Mouse (Mus musculus): ENCODE data around the gene Car5a. TPM values are rescaled to one million over a fixed set of nuclear protein-coding genes. Genes with fewer than 3 reads are reported as not detected.
A peak's percentile ranks its signal among the peaks of the same experiment; 100 is the strongest.

Gene Car5a
- total and polyA plus RNA-seq, 3 experiments = 0.16 to 0.68 (median 0.57) TPM

GRCm38 (mm10) chr8:121907587-121908248 lies 37.0 kb downstream of the Car5a start, which contains the start of gene Slc7a5:
Gene Slc7a5, minus strand, starts transcription at chr8:121907694.
- Histone ChIP-seq H3K4me1 (ENCODE audit: insufficient read depth, low read depth, low read length) (peaks cover 78% of the 10 kb centered on the region), H3K27me3 (ENCODE audit: insufficient read depth, low read length) (no peaks in the 10 kb centered on the region), H3K4me3 (ENCODE audit: low read depth, low read length) (peak within 1 kb of the TSS; percentile 100), H3K36me3 (replicated peaks) (peaks cover 37% of the 10 kb centered on the region), H3K9me3 (replicated peaks) (no peaks in the 10 kb centered on the region)
- DNase-seq (ENCODE audit: low spot score) (peak; percentile 92), ATAC-seq (ENCODE audit: extremely low read depth, insufficient number of reproducible peaks, low FRiP score, poor library complexity, severe bottlenecking) (peak; percentile 69)
- TF ChIP-seq CTCF (IDR thresholded peaks at IDR 0.05; ENCODE audit: low read depth, low read length) (no peak), GATA2 (IDR thresholded peaks at IDR 0.05; ENCODE audit: borderline replicate concordance, low read depth, low read length) (no peak), GATA1 (IDR thresholded peaks at IDR 0.05; ENCODE audit: borderline replicate concordance, low read length) (no peak), POLR2AphosphoS5 (IDR thresholded peaks at IDR 0.05; ENCODE audit: insufficient replicate concordance, low read depth, low read length) (no peak), TAL1 (conservative IDR thresholded peaks at IDR 0.05; ENCODE audit: low read depth, low read length) (no peak; the same call in 1 of the 2 replicates)

DNA sequence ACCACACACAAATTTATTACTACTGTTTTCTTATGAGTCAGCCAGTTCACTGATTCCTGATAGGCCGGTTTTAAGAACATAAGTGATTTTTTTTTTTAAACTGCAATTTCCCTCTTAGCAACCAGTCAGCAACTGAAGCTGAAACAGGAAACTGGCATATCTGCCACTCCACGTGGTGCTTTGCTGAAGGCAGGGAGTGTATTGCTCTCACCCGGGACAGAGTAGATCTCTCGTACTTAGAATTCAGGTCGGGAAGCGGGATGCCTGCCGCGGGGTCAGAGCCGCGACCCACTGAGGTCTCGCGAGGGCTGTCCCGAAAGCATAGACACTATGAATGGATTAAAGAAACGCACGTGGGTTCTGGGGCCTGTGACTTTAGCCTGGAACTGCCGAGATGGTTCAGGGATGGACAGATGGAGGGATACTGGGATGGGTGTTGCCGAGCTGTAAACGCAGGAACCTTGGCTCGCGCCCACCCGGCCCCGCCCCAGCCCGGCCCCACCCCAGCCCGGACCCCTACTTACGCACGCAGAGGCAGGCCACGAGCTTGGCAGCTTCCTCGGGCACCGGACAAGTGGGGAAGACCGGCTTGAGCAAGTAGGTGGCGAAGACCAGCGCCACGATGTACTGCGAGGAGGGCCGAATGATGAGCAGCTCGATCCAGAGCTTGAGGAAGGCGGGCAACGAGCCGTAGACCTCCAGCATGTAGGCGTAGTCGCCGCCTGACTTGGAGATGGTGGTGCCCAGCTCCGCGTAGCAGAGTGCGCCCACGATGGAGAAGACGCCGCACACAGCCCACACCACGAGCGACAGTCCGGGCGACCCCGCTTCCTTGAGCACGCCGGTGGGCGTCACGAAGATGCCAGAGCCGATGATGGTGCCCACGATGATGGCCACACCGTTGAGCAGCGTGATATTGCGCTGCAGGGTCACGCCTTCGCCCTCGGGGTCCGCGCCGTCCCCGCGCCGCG lies 37.9 kb downstream of the Car5a start:
- H3K27me3 ChIP-seq (ENCODE audit: insufficient read depth, low read length) = no peaks in the 10 kb centered on the region
- DNase-seq (ENCODE audit: low spot score) (peak; percentile 55), ATAC-seq (ENCODE audit: extremely low read depth, insufficient number of reproducible peaks, low FRiP score, poor library complexity, severe bottlenecking) (peak; percentile 6; the same call in 1 of the 2 replicates)
- peak overlapping the region; percentile 100 for H3K4me3 ChIP-seq (ENCODE audit: low read depth, low read length)
- peaks cover 46% of the 10 kb centered on the region for H3K36me3 ChIP-seq (replicated peaks)
- TF ChIP-seq TAL1 (conservative IDR thresholded peaks at IDR 0.05; ENCODE audit: low read depth, low read length) (no peak), POLR2AphosphoS5 (IDR thresholded peaks at IDR 0.05; ENCODE audit: insufficient replicate concordance, low read depth, low read length) (peak; percentile 89; the same call in 1 of the 2 replicates), GATA1 (IDR thresholded peaks at IDR 0.05; ENCODE audit: borderline replicate concordance, low read length) (no peak), CTCF (IDR thresholded peaks at IDR 0.05; ENCODE audit: low read depth, low read length) (no peak), GATA2 (IDR thresholded peaks at IDR 0.05; ENCODE audit: borderline replicate concordance, low read depth, low read length) (no peak)
- H3K4me1 ChIP-seq (ENCODE audit: insufficient read depth, low read depth, low read length) = peaks cover 87% of the 10 kb centered on the region
- H3K9me3 ChIP-seq (replicated peaks) = no peaks in the 10 kb centered on the region

DNA sequence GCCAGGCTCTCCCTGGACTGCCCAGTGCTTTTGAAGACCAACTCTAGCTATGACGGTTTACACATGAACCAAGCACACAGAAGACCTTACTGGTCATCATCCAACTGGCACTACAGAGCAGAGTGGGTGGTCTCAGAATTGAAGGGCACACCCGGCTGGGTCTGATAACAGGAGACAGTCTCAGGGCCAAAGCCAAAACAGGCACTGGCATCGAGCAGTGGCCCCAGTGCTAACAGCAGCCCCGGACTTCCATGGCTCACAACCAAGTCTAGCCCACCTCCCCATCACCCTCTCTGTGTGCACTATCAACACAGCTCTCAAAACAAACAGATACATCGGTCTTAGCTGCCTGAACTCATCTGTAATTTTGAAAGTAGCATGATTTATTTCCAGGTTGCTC lies 38.8 kb downstream of the Car5a start:
- Histone ChIP-seq H3K9me3 (replicated peaks) (no peaks in the 10 kb centered on the region), H3K4me3 (ENCODE audit: low read depth, low read length) (peak overlapping the region; percentile 100), H3K36me3 (replicated peaks) (peaks cover 51% of the 10 kb centered on the region), H3K27me3 (ENCODE audit: insufficient read depth, low read length) (no peaks in the 10 kb centered on the region), H3K4me1 (ENCODE audit: insufficient read depth, low read depth, low read length) (peaks cover 88% of the 10 kb centered on the region)
- TF ChIP-seq TAL1 (conservative IDR thresholded peaks at IDR 0.05; ENCODE audit: low read depth, low read length) = no peak
- TF ChIP-seq CTCF (IDR thresholded peaks at IDR 0.05; ENCODE audit: low read depth, low read length) = no peak
- TF ChIP-seq GATA2 (IDR thresholded peaks at IDR 0.05; ENCODE audit: borderline replicate concordance, low read depth, low read length) = no peak
- no peak for TF ChIP-seq POLR2AphosphoS5 (IDR thresholded peaks at IDR 0.05; ENCODE audit: insufficient replicate concordance, low read depth, low read length)
- no peak for TF ChIP-seq GATA1 (IDR thresholded peaks at IDR 0.05; ENCODE audit: borderline replicate concordance, low read length)
- ATAC-seq (ENCODE audit: extremely low read depth, insufficient number of reproducible peaks, low FRiP score, poor library complexity, severe bottlenecking) (no peak), DNase-seq (ENCODE audit: low spot score) (no peak)

DNA sequence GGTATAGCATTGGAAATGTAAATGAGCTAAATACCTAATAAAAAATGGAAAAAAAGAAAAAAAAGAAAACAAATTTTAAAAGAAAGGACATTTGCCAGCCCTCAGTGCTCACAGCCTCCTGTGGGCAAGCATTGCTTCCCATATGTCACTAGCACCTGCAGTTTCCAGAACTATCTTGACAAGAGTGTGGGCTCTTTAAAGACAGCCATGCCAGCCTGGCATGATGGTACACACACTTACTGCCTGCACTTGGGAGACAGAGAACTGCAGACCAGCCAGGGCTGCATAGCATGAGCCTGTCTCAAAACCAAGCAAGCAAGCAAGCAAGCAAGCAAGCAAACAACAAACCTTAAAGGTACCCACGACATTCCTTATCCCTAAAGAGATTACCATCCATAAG lies 39.3 kb downstream of the Car5a start:
- no peak for DNase-seq (ENCODE audit: low spot score)
- Histone ChIP-seq H3K4me1 (ENCODE audit: insufficient read depth, low read depth, low read length) (peaks cover 92% of the 10 kb centered on the region), H3K36me3 (replicated peaks) (peaks cover 56% of the 10 kb centered on the region)

DNA sequence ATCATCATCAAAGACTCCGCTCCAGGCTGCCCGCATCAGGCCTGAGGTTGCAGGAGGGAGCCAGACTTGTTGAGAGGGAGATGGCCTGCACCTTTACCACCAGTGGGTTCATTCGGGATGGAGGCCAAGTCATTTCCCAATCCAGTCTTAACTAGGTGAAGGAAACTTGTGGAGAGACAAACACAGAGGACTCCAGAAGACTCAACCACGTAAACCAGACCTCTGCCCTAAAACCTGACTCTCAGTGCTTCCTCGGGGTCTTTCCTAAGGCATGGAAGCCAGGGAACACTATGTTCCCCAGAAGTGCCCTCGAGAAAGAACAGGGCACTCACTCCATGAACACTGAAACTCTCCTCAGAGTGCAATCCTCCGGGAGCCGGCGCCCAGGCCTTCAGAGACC lies 39.7 kb downstream of the Car5a start:
- Histone ChIP-seq H3K4me3 (ENCODE audit: low read depth, low read length) (peak overlapping the region; percentile 61; the same call in 1 of the 2 replicates), H3K9me3 (replicated peaks) (no peaks in the 10 kb centered on the region), H3K36me3 (replicated peaks) (peaks cover 60% of the 10 kb centered on the region), H3K27me3 (ENCODE audit: insufficient read depth, low read length) (no peaks in the 10 kb centered on the region), H3K4me1 (ENCODE audit: insufficient read depth, low read depth, low read length) (peaks cover 95% of the 10 kb centered on the region)
- DNase-seq (ENCODE audit: low spot score) (no peak), ATAC-seq (ENCODE audit: extremely low read depth, insufficient number of reproducible peaks, low FRiP score, poor library complexity, severe bottlenecking) (no peak)
- TF ChIP-seq TAL1 (conservative IDR thresholded peaks at IDR 0.05; ENCODE audit: low read depth, low read length) = no peak
- no peak for TF ChIP-seq GATA1 (IDR thresholded peaks at IDR 0.05; ENCODE audit: borderline replicate concordance, low read length)
- TF ChIP-seq GATA2 (IDR thresholded peaks at IDR 0.05; ENCODE audit: borderline replicate concordance, low read depth, low read length) = no peak
- no peak for TF ChIP-seq CTCF (IDR thresholded peaks at IDR 0.05; ENCODE audit: low read depth, low read length)
- TF ChIP-seq POLR2AphosphoS5 (IDR thresholded peaks at IDR 0.05; ENCODE audit: insufficient replicate concordance, low read depth, low read length) = no peak

More for the DNA sequence above, 39.3 kb downstream of the Car5a start:
- TF ChIP-seq TAL1 (conservative IDR thresholded peaks at IDR 0.05; ENCODE audit: low read depth, low read length) (no peak), GATA1 (IDR thresholded peaks at IDR 0.05; ENCODE audit: borderline replicate concordance, low read length) (no peak), POLR2AphosphoS5 (IDR thresholded peaks at IDR 0.05; ENCODE audit: insufficient replicate concordance, low read depth, low read length) (no peak), CTCF (IDR thresholded peaks at IDR 0.05; ENCODE audit: low read depth, low read length) (no peak), GATA2 (IDR thresholded peaks at IDR 0.05; ENCODE audit: borderline replicate concordance, low read depth, low read length) (no peak)
- Histone ChIP-seq H3K27me3 (ENCODE audit: insufficient read depth, low read length) (no peaks in the 10 kb centered on the region), H3K4me3 (ENCODE audit: low read depth, low read length) (peak overlapping the region; percentile 100), H3K9me3 (replicated peaks) (no peaks in the 10 kb centered on the region)
- ATAC-seq (ENCODE audit: extremely low read depth, insufficient number of reproducible peaks, low FRiP score, poor library complexity, severe bottlenecking) = no peak
